Mouse (Mus musculus) lung, adult 2 months (tissue): ENCODE results near the gene Angpt4. TPM values are rescaled to one million over a fixed set of nuclear protein-coding genes. Genes with fewer than 3 reads are reported as not detected.

ENCODE experiments used
- DNase-seq: peaks from one replicate; pipeline ENCODE4 v3.0.0; 2022
- H3K4me1 ChIP-seq: fragments of 200-500 bp; 2 replicates; pipeline ENCODE4 v1.6.1; 2011; ENCODE audit warnings: low read length; ENCODE audit not compliant: control insufficient read depth, insufficient read depth
- H3K4me3 ChIP-seq: fragments of 200-500 bp; replicated peaks from 2 replicates; pipeline ENCODE3; 2011; ENCODE audit warnings: low read depth, mild to moderate bottlenecking, control low read depth, low read length; ENCODE audit errors: extremely low read depth
- CTCF ChIP-seq: fragments of 200-500 bp; IDR thresholded peaks from 2 replicates; pipeline ENCODE4 v1.5.1; 2011; ENCODE audit warnings: mild to moderate bottlenecking, low read length, control low read depth; ENCODE audit not compliant: insufficient read depth
- POLR2A ChIP-seq: fragments of 200-500 bp; IDR thresholded peaks from 2 replicates; pipeline ENCODE4 v1.6.1; 2011; ENCODE audit warnings: low read depth, mild to moderate bottlenecking, control low read depth, low read length, borderline replicate concordance; ENCODE audit errors: extremely low read depth
- WGBS: fragments of 180-500 bp; shearing (Covaris S2); methylation state at CpG from one replicate; pipeline ENCODE4 v1.1.7; 2018; 5-methylcytosine and 5-hydroxymethylcytosine counted together
- polyA plus RNA-seq: library from polyadenylated mRNA; depleted of rRNA; stranded (reverse); fragments of >200 nt; gene quantifications from 2 replicates; pipeline ENCODE4 v1.2.3, GENCODE M21; 2012

The Angpt4 gene
- polyA plus RNA-seq, 1 experiment: 4.1 TPM

DNA sequence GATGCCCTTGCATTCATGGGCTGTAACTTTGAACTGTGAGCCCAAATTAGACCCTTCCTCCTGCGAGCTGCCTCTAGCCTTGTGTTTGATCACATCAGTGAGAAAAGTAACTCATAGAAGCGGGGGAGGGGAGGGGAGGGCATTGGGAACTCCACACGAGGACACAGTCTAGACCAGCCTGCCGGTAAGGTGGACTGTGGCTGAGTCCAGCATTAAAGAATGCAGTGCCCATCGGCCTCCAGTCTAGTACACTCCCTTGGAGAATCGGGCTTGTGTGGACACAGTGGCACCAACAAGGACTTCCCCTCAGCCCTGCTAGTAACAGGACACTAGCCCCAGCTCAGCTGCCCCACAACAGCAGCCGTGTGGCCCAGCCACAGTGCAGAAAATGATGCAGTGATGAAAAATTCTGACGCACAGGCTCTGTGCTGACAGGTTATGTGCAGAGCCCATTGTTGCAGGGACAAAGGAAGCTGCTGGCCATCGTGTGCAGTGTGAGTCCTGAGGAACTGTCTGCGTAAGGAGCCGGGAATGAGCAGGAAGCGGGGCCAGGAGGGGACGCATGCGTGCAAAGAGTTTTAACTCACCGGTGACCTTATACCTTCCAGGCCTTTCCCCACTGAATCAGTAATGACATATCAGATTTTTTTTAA is 17.8 kb upstream of the Angpt4 start:
- no peak for TF ChIP-seq POLR2A
- TF ChIP-seq CTCF: no peak
- no peak overlapping the region for H3K4me3 ChIP-seq
- 36% methylated on average over 15 of the region's 15 CpGs for WGBS
- no peaks in the 10 kb centered on the region for H3K4me1 ChIP-seq
- no peak for DNase-seq

- Histone ChIP-seq H3K4me3 (no peak overlapping the region), H3K4me1 (no peaks in the 10 kb centered on the region)
- 69% methylated on average over 8 of the region's 8 CpGs for WGBS
- TF ChIP-seq POLR2A (no peak), CTCF (no peak)
- DNase-seq: no peak
These were observed 16.6 kb upstream of the Angpt4 start for GRCm38 (mm10) chr2:151894209-151894980.

DNA sequence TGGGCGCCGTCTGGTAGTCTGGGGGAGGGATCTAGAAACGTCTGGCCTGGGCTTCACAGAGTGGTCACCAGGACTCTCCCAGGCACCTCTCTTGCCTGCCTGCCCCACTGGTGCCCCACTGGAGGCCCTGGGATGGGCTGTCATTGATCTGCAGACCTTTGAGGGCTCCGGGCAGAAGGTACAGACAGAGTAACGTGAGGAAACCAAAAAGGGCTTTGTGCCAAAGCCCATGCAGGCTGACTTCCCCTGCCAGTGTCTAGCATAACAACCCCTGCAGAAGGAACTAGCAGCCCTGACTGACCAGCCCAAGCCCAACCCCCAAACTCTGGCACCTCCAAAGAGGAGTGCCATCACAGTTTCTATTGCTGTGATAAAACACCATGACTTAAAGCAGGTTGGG is 15.1 kb upstream of the Angpt4 start:
- TF ChIP-seq POLR2A (no peak), CTCF (no peak)
- WGBS: 67% methylated on average over 5 of the region's 5 CpGs
- H3K4me3 ChIP-seq: no peak overlapping the region
- DNase-seq: no peak
- H3K4me1 ChIP-seq: no peaks in the 10 kb centered on the region

DNA sequence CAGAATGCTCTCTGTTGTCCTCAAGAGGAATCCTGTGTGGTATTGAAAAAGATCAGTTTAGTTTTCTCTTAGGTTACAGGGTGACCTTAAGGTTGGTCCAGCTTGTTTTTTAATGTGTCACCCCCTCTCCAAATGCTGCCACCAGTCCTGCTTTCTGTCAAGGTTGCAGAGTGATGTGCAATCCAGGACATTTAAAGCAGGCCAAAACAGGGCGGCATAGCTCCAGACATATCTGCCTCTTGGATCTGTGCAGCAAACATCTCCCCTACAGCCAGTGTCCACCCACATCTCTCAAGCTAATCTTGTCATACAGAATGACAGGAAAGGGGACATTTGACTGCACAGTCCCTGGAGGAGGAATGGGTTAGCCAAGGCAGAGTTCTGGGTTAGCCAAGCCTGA is 12.9 kb upstream of the Angpt4 start:
- H3K4me3 ChIP-seq: no peak overlapping the region
- no peak for DNase-seq
- no peaks in the 10 kb centered on the region for H3K4me1 ChIP-seq
- TF ChIP-seq POLR2A: no peak
- no peak for TF ChIP-seq CTCF
- WGBS: 76% methylated on average over 1 of the region's 1 CpGs

DNA sequence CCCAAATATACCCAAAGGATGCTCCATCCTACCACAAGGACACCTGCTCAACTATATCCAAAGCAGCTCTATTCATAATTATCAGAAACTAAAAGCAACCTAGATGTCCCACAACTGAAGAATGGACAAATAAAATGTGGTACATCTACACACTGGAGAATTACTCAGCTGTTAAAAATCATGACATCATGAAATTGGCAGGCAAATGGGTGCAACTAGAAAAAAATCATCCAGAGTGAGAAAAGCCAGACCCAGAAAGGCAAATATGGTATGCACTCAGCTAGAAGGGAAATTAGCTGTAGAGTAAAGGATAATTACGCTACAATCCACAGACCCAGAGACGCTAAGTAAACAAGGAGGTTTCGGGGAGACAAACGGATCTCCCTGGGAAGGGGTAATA is 10.2 kb upstream of the Angpt4 start:
- DNase-seq: no peak
- 58% methylated on average over 4 of the region's 4 CpGs for WGBS

DNA sequence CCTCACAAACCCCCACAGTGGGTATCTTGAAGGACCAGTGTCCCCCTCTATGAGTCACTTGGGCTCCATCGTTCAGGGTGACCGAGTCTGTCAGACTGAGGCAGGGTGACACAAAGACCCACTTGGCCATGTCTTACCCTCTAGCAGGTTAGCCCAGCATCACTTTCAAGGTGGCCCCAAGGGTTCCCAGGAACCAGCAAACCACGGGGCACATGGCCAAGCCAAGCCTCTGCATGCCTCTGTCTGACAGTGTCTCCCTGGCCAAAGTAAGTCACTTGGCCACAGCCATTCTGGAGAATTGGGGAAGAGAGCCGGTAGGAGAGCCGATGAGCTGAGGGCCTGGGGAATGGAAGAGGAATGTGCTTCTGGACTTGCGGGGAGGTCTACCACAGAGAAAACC is 7.7 kb upstream of the Angpt4 start:
- H3K4me1 ChIP-seq: no peaks in the 10 kb centered on the region

More for the DNA sequence above, 10.2 kb upstream of the Angpt4 start:
- Histone ChIP-seq H3K4me3 (no peak overlapping the region), H3K4me1 (no peaks in the 10 kb centered on the region)
- TF ChIP-seq POLR2A (no peak), CTCF (no peak)

DNA sequence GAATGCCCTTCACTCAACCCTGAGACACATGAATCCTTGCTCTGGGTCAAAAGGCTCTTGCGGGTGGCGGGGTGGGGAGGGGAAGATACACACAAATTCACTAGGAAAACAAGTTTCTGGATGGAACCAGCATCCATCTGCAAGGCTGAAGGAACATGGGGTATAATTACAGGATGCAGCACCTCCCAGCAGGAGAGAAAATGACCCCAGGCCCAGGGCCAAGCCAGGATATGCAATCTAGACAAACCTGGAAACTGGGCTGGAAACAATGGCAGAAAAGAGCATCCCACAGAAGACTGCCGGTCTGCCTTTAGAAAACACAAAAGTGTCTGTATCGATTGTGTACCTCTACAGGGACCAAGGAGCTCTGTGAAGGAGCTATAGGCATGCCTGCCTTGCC is 7.1 kb upstream of the Angpt4 start:
- TF ChIP-seq POLR2A: no peak
- Histone ChIP-seq H3K4me1 (no peaks in the 10 kb centered on the region), H3K4me3 (no peak overlapping the region)
- no peak for DNase-seq
- 63% methylated on average over 4 of the region's 4 CpGs for WGBS

More for the DNA sequence above, 7.7 kb upstream of the Angpt4 start:
- DNase-seq: no peak
- no peak for TF ChIP-seq POLR2A
- TF ChIP-seq CTCF: no peak
- H3K4me3 ChIP-seq: no peak overlapping the region
- WGBS: 84% methylated on average over 6 of the region's 6 CpGs

DNA sequence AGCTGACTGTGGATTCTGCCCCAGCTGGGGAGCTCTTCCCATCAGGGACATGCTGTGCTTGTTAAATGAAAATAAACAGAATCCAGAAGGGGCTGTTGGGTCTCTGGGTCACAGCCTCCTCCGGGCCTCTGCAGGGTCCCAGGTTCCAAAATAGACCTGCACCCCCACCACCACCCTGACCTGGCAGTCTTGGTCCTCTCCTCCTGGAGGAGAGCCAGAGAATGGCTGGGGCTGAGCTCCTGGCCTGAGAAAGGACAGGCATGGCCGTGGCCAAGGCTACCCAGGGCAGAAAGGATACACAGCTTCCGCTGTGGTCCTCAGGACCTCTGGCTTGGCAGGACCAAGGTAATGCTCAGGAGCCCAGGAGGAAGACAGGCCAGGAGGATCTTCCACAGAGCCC is 6.4 kb upstream of the Angpt4 start:
- H3K4me1 ChIP-seq: no peaks in the 10 kb centered on the region
- no peak for TF ChIP-seq CTCF
- TF ChIP-seq POLR2A: no peak
- WGBS: 49% methylated on average over 3 of the region's 3 CpGs

GRCm38 (mm10) chr2:151907020-151907419 is 4.0 kb upstream of the Angpt4 start:
- TF ChIP-seq CTCF: no peak
- TF ChIP-seq POLR2A: no peak
- WGBS: 71% methylated on average over 2 of the region's 2 CpGs
- no peak for DNase-seq
- Histone ChIP-seq H3K4me1 (0 out of 2 replicates have a peak, but pooled peaks cover 2% of the 10 kb centered on the region), H3K4me3 (no peak overlapping the region)

More for the DNA sequence above, 6.4 kb upstream of the Angpt4 start:
- no peak for DNase-seq
- H3K4me3 ChIP-seq: no peak overlapping the region

- H3K4me1 ChIP-seq: 0 out of 2 replicates have a peak, but pooled peaks cover 2% of the 10 kb centered on the region
- WGBS: 76% methylated on average over 3 of the region's 3 CpGs
- no peak for DNase-seq
- TF ChIP-seq CTCF (no peak), POLR2A (no peak)
- H3K4me3 ChIP-seq: no peak overlapping the region
These were observed 1.6 kb upstream of the Angpt4 start for GRCm38 (mm10) chr2:151909386-151909785.
